Mouse (Mus musculus) kidney, postnatal 0 days (tissue): ENCODE measurements around the gene Htr3b. TPM values are rescaled to one million over a fixed set of nuclear protein-coding genes. Genes with fewer than 3 reads are reported as not detected.

ENCODE experiments used
- ATAC-seq: fragments of 200-750 bp; cut with Nextera tagmentation; replicated peaks from 2 replicates; pipeline ENCODE4 v1.8.0; 2017; ENCODE audit warnings: low read depth, moderate number of reproducible peaks, moderate TSS enrichment, moderate library complexity; ENCODE audit not compliant: low FRiP score
- DNase-seq: peaks from one replicate; pipeline ENCODE4 v3.0.0-alpha.2; 2016; ENCODE audit warnings: low spot score
- H3K27ac ChIP-seq: fragments of 300-500 bp; sonication (generic); 2 replicates; pipeline ENCODE4 v1.5.1; 2014; ENCODE audit warnings: mild to moderate bottlenecking
- H3K27me3 ChIP-seq: fragments of 300-500 bp; sonication (generic); 2 replicates; pipeline ENCODE4 v1.6.1; 2014; ENCODE audit warnings: low read length, mixed read lengths; ENCODE audit not compliant: insufficient read depth
- H3K36me3 ChIP-seq: fragments of 300-500 bp; sonication (generic); 2 replicates; pipeline ENCODE4 v1.6.1; 2014; ENCODE audit warnings: low read length, mixed read lengths; ENCODE audit not compliant: insufficient read depth
- H3K4me1 ChIP-seq: fragments of 300-500 bp; sonication (generic); replicated peaks from 2 replicates; pipeline ENCODE4 v1.6.1; 2014; ENCODE audit warnings: antibody characterized with exemption, low read length, mixed read lengths; ENCODE audit not compliant: insufficient read depth
- H3K4me2 ChIP-seq: fragments of 300-500 bp; sonication (generic); 2 replicates; pipeline ENCODE4 v1.6.1; 2014; ENCODE audit warnings: mild to moderate bottlenecking, low read length, moderate library complexity, mixed read lengths
- H3K4me3 ChIP-seq: fragments of 300-500 bp; sonication (generic); replicated peaks from 2 replicates; pipeline ENCODE4 v1.5.1; 2014; ENCODE audit warnings: low read depth, low read length
- H3K9ac ChIP-seq: fragments of 300-500 bp; sonication (generic); 2 replicates; pipeline ENCODE4 v1.6.1; 2014; ENCODE audit warnings: low read depth, low read length
- H3K9me3 ChIP-seq: fragments of 300-500 bp; sonication (generic); replicated peaks from 2 replicates; pipeline ENCODE4 v1.6.1; 2016; ENCODE audit warnings: low read length, inconsistent platforms, mixed read lengths
- CTCF ChIP-seq: IDR thresholded peaks from 2 replicates; pipeline ENCODE4 v1.5.1; 2016; ENCODE audit warnings: antibody characterized with exemption, low read depth, mild to moderate bottlenecking, moderate library complexity
- WGBS: fragments of 180-500 bp; shearing (Covaris S2); extraction: QIAGEN DNeasy Blood & Tissue Kit; methylation state at CpG from one replicate; pipeline ENCODE4 v1.1.7; 2014; 5-methylcytosine and 5-hydroxymethylcytosine counted together
- polyA plus RNA-seq: library from polyadenylated mRNA; unstranded; fragments of >200 nt; fragmentation: Nextera tagmentation; extraction: Ambion mirVana; gene quantifications from 2 replicates; pipeline ENCODE4 v1.2.1, GENCODE M21; 2015

The Htr3b gene
- polyA plus RNA-seq, 1 experiment from 2014 or later = 0.09 TPM

DNA sequence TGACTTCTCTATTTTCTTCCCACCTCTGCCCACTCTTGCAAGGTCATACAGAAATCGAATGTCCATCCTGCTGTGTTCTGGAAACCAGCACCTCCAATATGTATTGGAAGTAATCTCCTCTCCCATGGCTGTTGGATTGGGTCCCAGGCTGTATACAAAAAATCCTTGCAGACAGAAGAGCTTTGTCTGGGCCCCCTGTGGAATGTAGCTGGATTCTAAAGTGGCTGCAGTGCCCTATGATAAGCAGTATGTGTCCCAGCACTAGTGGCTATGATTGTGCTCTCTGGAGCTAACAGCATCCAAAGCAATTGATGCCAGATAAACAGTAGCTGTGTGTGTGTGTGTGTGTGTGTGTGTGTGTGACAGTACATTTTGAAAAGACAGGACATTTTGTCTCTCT lies 22.4 kb downstream of the Htr3b start:
- H3K36me3 ChIP-seq = no peaks in the 10 kb centered on the region
- H3K9me3 ChIP-seq = no peaks in the 10 kb centered on the region
- no peak overlapping the region for H3K4me3 ChIP-seq
- H3K9ac ChIP-seq = no peak overlapping the region
- WGBS = 71% methylated on average over 1 of the region's 1 CpGs
- no peak overlapping the region for H3K4me2 ChIP-seq
- ATAC-seq (no peak), DNase-seq (no peak)
- H3K27ac ChIP-seq = no peak overlapping the region
- no peak for TF ChIP-seq CTCF
- H3K4me1 ChIP-seq = no peaks in the 10 kb centered on the region
- H3K27me3 ChIP-seq = no peaks in the 10 kb centered on the region

DNA sequence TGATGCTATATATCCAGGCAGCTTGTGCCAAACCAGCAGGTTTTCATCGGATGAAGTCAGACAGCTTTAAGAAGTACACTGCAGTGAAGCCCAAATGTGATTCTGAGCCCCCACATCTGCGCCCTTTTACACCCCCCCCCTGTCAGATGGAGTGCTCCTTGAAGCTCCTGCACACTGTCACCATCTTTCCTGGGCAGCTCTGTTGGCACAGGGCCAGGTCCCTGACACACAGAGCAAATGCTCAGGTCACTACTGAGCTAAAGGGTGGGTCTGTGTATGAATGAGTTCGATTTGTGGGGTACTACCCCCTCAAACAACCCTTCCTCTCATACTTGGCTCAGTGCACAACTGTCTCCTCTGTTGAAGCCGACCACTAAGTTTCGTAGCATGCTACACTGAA lies 35.4 kb downstream of the Htr3b start:
- Histone ChIP-seq H3K4me1 (no peaks in the 10 kb centered on the region), H3K9me3 (no peaks in the 10 kb centered on the region), H3K36me3 (no peaks in the 10 kb centered on the region), H3K4me3 (no peak overlapping the region), H3K4me2 (no peak overlapping the region), H3K27ac (no peak overlapping the region), H3K9ac (no peak overlapping the region), H3K27me3 (no peaks in the 10 kb centered on the region)
- DNase-seq (no peak), ATAC-seq (no peak)
- WGBS = 74% methylated on average over 5 of the region's 5 CpGs
- TF ChIP-seq CTCF = no peak

- no peak for TF ChIP-seq CTCF
- H3K4me3 ChIP-seq = no peak overlapping the region
- H3K27me3 ChIP-seq = no peaks in the 10 kb centered on the region
- no peak for ATAC-seq
- WGBS = 41% methylated on average over 3 of the region's 3 CpGs
- H3K36me3 ChIP-seq = no peaks in the 10 kb centered on the region
- H3K27ac ChIP-seq = no peak overlapping the region
- H3K4me2 ChIP-seq = no peak overlapping the region
- H3K9ac ChIP-seq = no peak overlapping the region
- DNase-seq = no peak
- no peaks in the 10 kb centered on the region for H3K4me1 ChIP-seq
- no peaks in the 10 kb centered on the region for H3K9me3 ChIP-seq
Measured at GRCm38 (mm10) chr9:48928781-48929180, 36.0 kb downstream of the Htr3b start.

- no peak for TF ChIP-seq CTCF
- no peak overlapping the region for H3K9ac ChIP-seq
- H3K4me1 ChIP-seq = no peaks in the 10 kb centered on the region
- H3K9me3 ChIP-seq = no peaks in the 10 kb centered on the region
- no peak overlapping the region for H3K4me2 ChIP-seq
- H3K4me3 ChIP-seq = no peak overlapping the region
- ATAC-seq (no peak), DNase-seq (no peak)
- H3K36me3 ChIP-seq = no peaks in the 10 kb centered on the region
- 79% methylated on average over 18 of the region's 18 CpGs for WGBS
- no peaks in the 10 kb centered on the region for H3K27me3 ChIP-seq
- no peak overlapping the region for H3K27ac ChIP-seq
Measured at GRCm38 (mm10) chr9:48916011-48916788, 48.6 kb downstream of the Htr3b start.

DNA sequence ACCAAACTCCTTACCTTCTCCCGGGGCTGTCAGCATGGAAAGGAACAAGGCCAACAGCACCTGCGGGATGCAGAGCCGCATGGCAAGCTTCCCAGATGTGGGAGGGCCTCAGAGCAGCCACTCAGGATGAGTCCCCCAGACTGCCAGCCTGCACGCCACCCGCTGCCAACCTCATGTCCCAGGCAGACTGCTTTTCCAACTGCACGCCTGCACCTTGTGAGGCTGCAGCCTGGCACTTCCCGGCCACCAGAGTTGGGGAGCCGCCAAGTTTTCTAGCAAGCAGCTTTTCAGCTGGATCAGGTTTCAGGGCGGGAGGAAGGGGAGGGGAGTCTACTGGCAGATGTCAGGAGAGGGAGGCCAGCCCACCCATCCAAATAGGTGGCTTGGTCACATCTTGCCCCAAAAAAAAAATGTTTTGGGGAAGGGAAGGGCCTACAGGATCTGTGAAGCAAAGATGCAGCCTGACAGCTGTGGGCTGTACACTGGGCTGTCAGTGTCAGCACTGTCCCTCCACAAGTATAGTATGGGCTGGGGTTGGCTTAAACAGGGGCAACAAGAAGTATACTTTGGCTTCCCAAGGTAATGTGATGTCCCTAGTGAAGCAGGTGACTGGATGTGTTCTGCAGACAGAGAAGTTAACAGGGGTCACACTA lies 53.8 kb downstream of the Htr3b start, which contains the start of gene Htr3a:
Htr3a (minus strand) TSS at position 215 of the 653 bp plus-strand sequence.
- WGBS = 1% methylated on average over 9 of the region's 9 CpGs

DNA sequence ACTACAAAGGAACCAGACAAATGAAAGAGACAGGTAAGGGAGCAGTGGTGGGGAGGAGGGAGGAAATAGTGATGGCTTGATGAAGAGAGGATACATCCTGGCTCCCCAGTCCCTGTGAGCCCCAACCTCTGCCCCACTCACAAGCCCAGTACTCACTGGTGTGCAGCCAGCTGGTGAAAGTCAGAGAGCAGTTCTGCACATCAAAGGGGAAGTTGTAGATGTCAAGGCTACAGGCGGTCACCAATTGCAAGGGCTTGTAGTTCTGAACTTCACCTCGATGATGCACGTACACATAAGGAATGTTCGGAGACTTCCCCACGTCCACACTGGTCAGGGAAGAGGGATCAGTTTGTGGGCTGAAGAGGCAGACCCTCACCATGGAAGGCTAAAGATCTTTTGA lies 60.4 kb downstream of the Htr3b start:
- H3K4me2 ChIP-seq = no peak overlapping the region

More for the DNA sequence above, 53.8 kb downstream of the Htr3b start, which contains the start of gene Htr3a:
- Histone ChIP-seq H3K9ac (no peak within 1 kb of the TSS), H3K4me2 (peak within 1 kb of the TSS; percentile 13; the same call in 1 of the 2 replicates), H3K36me3 (no peaks in the 10 kb centered on the region), H3K27ac (no peak within 1 kb of the TSS), H3K27me3 (no peaks in the 10 kb centered on the region), H3K9me3 (no peaks in the 10 kb centered on the region), H3K4me3 (no peak within 1 kb of the TSS), H3K4me1 (0 out of 2 replicates have a peak, but pooled peaks cover 3% of the 10 kb centered on the region)
- DNase-seq (peak; percentile 79), ATAC-seq (peak; percentile 40; the same call in 1 of the 2 replicates)
- TF ChIP-seq CTCF = no peak

More for the DNA sequence above, 60.4 kb downstream of the Htr3b start:
- Histone ChIP-seq H3K27ac (no peak overlapping the region), H3K27me3 (no peaks in the 10 kb centered on the region), H3K9ac (no peak overlapping the region), H3K4me1 (no peaks in the 10 kb centered on the region), H3K36me3 (no peaks in the 10 kb centered on the region), H3K4me3 (no peak overlapping the region), H3K9me3 (no peaks in the 10 kb centered on the region)
- TF ChIP-seq CTCF = no peak
- ATAC-seq = no peak
- WGBS = 38% methylated on average over 5 of the region's 5 CpGs
- no peak for DNase-seq
